Comparison of ENCODE assay signal across 10 mouse cellular contexts in genomic region chr13:106836527-106836879, GRCm38 (mm10).
DNase-seq lines count a peak whose midpoint lies in the region; ATAC-seq and TF ChIP-seq lines count a peak whose summit lies in the region.
"Had no signal": no experiment of that assay in that cellular context is flagged by ENCODE, and none has a peak within 500 bp of the region (broad histone marks: within the 10 kb centered on the region; RNA-seq: fewer than 3 reads in every experiment).

No protein-coding gene starts in this region.

- no peak for TF ChIP-seq CTCF in left cerebral cortex, adult 2 months (IDR thresholded peaks at IDR 0.05)

- peaks cover 15% of the 10 kb centered on the region for H3K36me3 ChIP-seq in heart, embryonic 12.5 days

- DNase-seq in heart, postnatal 14 days, result no peak
- no peak for DNase-seq in left cerebral cortex, adult 2 months (ENCODE audit: extremely low spot score in 1 of 2, low spot score in 2 of 2)
- DNase-seq in left cerebral cortex, postnatal 25 days (ENCODE audit: low spot score in 2 of 2), result no peak
- no peak for DNase-seq in adrenal gland, adult (ENCODE audit: inconsistent age in 2 of 2, low spot score in 1 of 2)
- DNase-seq in adrenal gland, postnatal 36 days, result no peak
- DNase-seq: cerebellum, adult 9-11 months; right cerebral cortex, postnatal 4 days had no signal

- intact Hi-C loops in heart, postnatal 14 days (cut with DNase I), result no loop called here
- intact Hi-C loops in left cerebral cortex, adult 2 months (cut with DNase I), result no loop called here
- intact Hi-C loops in left cerebral cortex, postnatal 25 days (cut with DNase I), result no loop called here

- no peak overlapping the region for H3K9ac ChIP-seq in heart, embryonic 12.5 days

- peak overlapping the region; percentile 82 for H3K27ac ChIP-seq in heart, embryonic 12.5 days (ENCODE audit: poor library complexity, severe bottlenecking)
- no peak overlapping the region for H3K27ac ChIP-seq in left cerebral cortex, adult 2 months

- H3K27me3 ChIP-seq in heart, embryonic 12.5 days (replicated peaks), result no peaks in the 10 kb centered on the region

- H3K4me2 ChIP-seq in heart, embryonic 12.5 days, result peak overlapping the region; percentile 23; the same call in 1 of the 2 replicates

- no peaks in the 10 kb centered on the region for H3K9me3 ChIP-seq in heart, embryonic 12.5 days (replicated peaks)

- H3K4me3 ChIP-seq in heart, embryonic 12.5 days, result no peak overlapping the region
- peak overlapping the region; percentile 34; the same call in 1 of the 2 replicates for H3K4me3 ChIP-seq in left cerebral cortex, adult 2 months

- WGBS in heart, embryonic 12.5 days, result 75% methylated on average over 5 of the region's 5 CpGs

- H3K4me1 ChIP-seq in heart, embryonic 12.5 days (replicated peaks), result peaks cover 5% of the 10 kb centered on the region; the same call in 1 of the 2 replicates

- ATAC-seq in heart, embryonic 12.5 days (ENCODE audit: insufficient number of reproducible peaks, low FRiP score), result no peak
- peak; percentile 62 for ATAC-seq in CD4-positive, CD25-positive, alpha-beta regulatory T cell, adult 4 months
- ATAC-seq in inflammation-experienced regulatory T-cells, adult 6 months, result peak; percentile 66
